Mouse (Mus musculus): ENCODE measurements around the gene Coro1a. TPM values are rescaled to one million over a fixed set of nuclear protein-coding genes. Genes with fewer than 3 reads are reported as not detected.

Coro1a gene
- polyA plus RNA-seq, 1 experiment from 2014 or later: 59.5 TPM

Other genes starting within 250 kb of the Coro1a start
- gene Atp2a1, start 244.7 kb downstream of the Coro1a start, polyA plus RNA-seq (2016; fragmentation: Nextera tagmentation; extraction: Ambion mirVana): 1.1 and 3.0 TPM in 2 replicates
- 54.4 and 61.0 TPM in 2 replicates for gene Sh2b1, start 232.4 kb downstream of the Coro1a start, polyA plus RNA-seq (2016; fragmentation: Nextera tagmentation; extraction: Ambion mirVana)
- gene Tufm, start 220.4 kb downstream of the Coro1a start, polyA plus RNA-seq (2016; fragmentation: Nextera tagmentation; extraction: Ambion mirVana): 156 and 169 TPM in 2 replicates
- gene Atxn2l, start 204.3 kb downstream of the Coro1a start, polyA plus RNA-seq (2016; fragmentation: Nextera tagmentation; extraction: Ambion mirVana): 53.4 and 66.8 TPM in 2 replicates
- gene Eif3c, start 141.4 kb downstream of the Coro1a start, polyA plus RNA-seq (2016; fragmentation: Nextera tagmentation; extraction: Ambion mirVana): 185 and 213 TPM in 2 replicates
- gene Apobr, start 122.8 kb downstream of the Coro1a start, polyA plus RNA-seq (2016; fragmentation: Nextera tagmentation; extraction: Ambion mirVana): 0.47 TPM in 2 replicates
- 27.3 and 29.9 TPM in 2 replicates for gene Cln3, start 122.0 kb downstream of the Coro1a start, polyA plus RNA-seq (2016; fragmentation: Nextera tagmentation; extraction: Ambion mirVana)
- gene Il27, start 112.8 kb downstream of the Coro1a start, polyA plus RNA-seq (2016; fragmentation: Nextera tagmentation; extraction: Ambion mirVana): not detected in 2 replicates
- gene Nupr1, start 76.9 kb downstream of the Coro1a start, polyA plus RNA-seq (2016; fragmentation: Nextera tagmentation; extraction: Ambion mirVana): 1.4 and 2.7 TPM in 2 replicates
- 57.6 and 62.7 TPM in 2 replicates for gene Sgf29, start 58.5 kb downstream of the Coro1a start, polyA plus RNA-seq (2016; fragmentation: Nextera tagmentation; extraction: Ambion mirVana)
- gene Sult1a1, start 31.4 kb downstream of the Coro1a start, polyA plus RNA-seq (2016; fragmentation: Nextera tagmentation; extraction: Ambion mirVana): 0.19 and 0.30 TPM in 2 replicates
- 208 and 212 TPM in 2 replicates for gene Bola2, start 12.4 kb downstream of the Coro1a start, polyA plus RNA-seq (2016; fragmentation: Nextera tagmentation; extraction: Ambion mirVana)
- gene Slx1b, start 12.0 kb downstream of the Coro1a start, polyA plus RNA-seq (2016; fragmentation: Nextera tagmentation; extraction: Ambion mirVana): 15.3 and 16.6 TPM in 2 replicates
- gene Mapk3, start 51.8 kb upstream of the Coro1a start, polyA plus RNA-seq (2016; fragmentation: Nextera tagmentation; extraction: Ambion mirVana): 62.5 and 63.8 TPM in 2 replicates
- gene Gdpd3, start 58.5 kb upstream of the Coro1a start, polyA plus RNA-seq (2016; fragmentation: Nextera tagmentation; extraction: Ambion mirVana): 0.55 and 1.3 TPM in 2 replicates
- gene Ypel3, start 69.2 kb upstream of the Coro1a start, polyA plus RNA-seq (2016; fragmentation: Nextera tagmentation; extraction: Ambion mirVana): 51.3 and 89.7 TPM in 2 replicates
- gene Tbx6, start 73.7 kb upstream of the Coro1a start, polyA plus RNA-seq (2016; fragmentation: Nextera tagmentation; extraction: Ambion mirVana): 0.22 and 0.47 TPM in 2 replicates
- 391 and 411 TPM in 2 replicates for gene Ppp4c, start 84.7 kb upstream of the Coro1a start, polyA plus RNA-seq (2016; fragmentation: Nextera tagmentation; extraction: Ambion mirVana)
- 4.7 and 12.7 TPM in 2 replicates for gene Fam57b, start 89.9 kb upstream of the Coro1a start, polyA plus RNA-seq (2016; fragmentation: Nextera tagmentation; extraction: Ambion mirVana)
- not detected in 2 replicates for gene 4930451I11Rik, start 123.9 kb upstream of the Coro1a start, polyA plus RNA-seq (2016; fragmentation: Nextera tagmentation; extraction: Ambion mirVana)
- 4.9 and 5.5 TPM in 2 replicates for gene Doc2a, start 139.6 kb upstream of the Coro1a start, polyA plus RNA-seq (2016; fragmentation: Nextera tagmentation; extraction: Ambion mirVana)
- gene Hirip3, start 154.2 kb upstream of the Coro1a start, polyA plus RNA-seq (2016; fragmentation: Nextera tagmentation; extraction: Ambion mirVana): 38.7 and 48.1 TPM in 2 replicates
- 102 and 105 TPM in 2 replicates for gene Ino80e, start 154.6 kb upstream of the Coro1a start, polyA plus RNA-seq (2016; fragmentation: Nextera tagmentation; extraction: Ambion mirVana)
- 56.2 and 56.4 TPM in 2 replicates for gene Taok2, start 176.9 kb upstream of the Coro1a start, polyA plus RNA-seq (2016; fragmentation: Nextera tagmentation; extraction: Ambion mirVana)
- 31.6 and 37.9 TPM in 2 replicates for gene Tmem219, start 215.1 kb upstream of the Coro1a start, polyA plus RNA-seq (2016; fragmentation: Nextera tagmentation; extraction: Ambion mirVana)
- 23.9 and 35.5 TPM in 2 replicates for gene Kctd13, start 221.1 kb upstream of the Coro1a start, polyA plus RNA-seq (2016; fragmentation: Nextera tagmentation; extraction: Ambion mirVana)
- 0.41 and 1.2 TPM in 2 replicates for gene Asphd1, start 241.8 kb upstream of the Coro1a start, polyA plus RNA-seq (2016; fragmentation: Nextera tagmentation; extraction: Ambion mirVana)
- 2.3 and 7.6 TPM in 2 replicates for gene Sez6l2, start 242.8 kb upstream of the Coro1a start, polyA plus RNA-seq (2016; fragmentation: Nextera tagmentation; extraction: Ambion mirVana)

Data from hindbrain, embryonic 10.5 days (tissue).